Mouse (Mus musculus) embryo, embryonic 10.5 days (tissue): ENCODE measurements around the gene Arhgap45.
A peak's percentile ranks its signal among the peaks of the same experiment; 100 is the strongest.

ENCODE experiments used
- DNase-seq: peaks from one replicate; pipeline ENCODE4 v3.0.0-alpha.2; 2015; ENCODE audit warnings: low spot score

Gene Arhgap45

GRCm38 (mm10) chr10:80015583-80015982, 870 bp upstream of the Arhgap45 start:
- DNase-seq, result no peak

- DNase-seq, result no peak
Measured at GRCm38 (mm10) chr10:80016931-80017330, 478 bp downstream of the Arhgap45 start.

- no peak for DNase-seq
Measured at GRCm38 (mm10) chr10:80017361-80017760, 908 bp downstream of the Arhgap45 start.

GRCm38 (mm10) chr10:80017771-80018170, 1.3 kb downstream of the Arhgap45 start:
- DNase-seq, result no peak

GRCm38 (mm10) chr10:80018739-80019297, 2.4 kb downstream of the Arhgap45 start:
- DNase-seq, result peak; percentile 46

GRCm38 (mm10) chr10:80019471-80020131, 3.1 kb downstream of the Arhgap45 start:
- peak; percentile 76 for DNase-seq

- no peak for DNase-seq
Measured at GRCm38 (mm10) chr10:80020191-80020590, 3.7 kb downstream of the Arhgap45 start.

- DNase-seq, result no peak
Measured at GRCm38 (mm10) chr10:80020603-80021319, 4.3 kb downstream of the Arhgap45 start.

GRCm38 (mm10) chr10:80021320-80021641, 4.8 kb downstream of the Arhgap45 start:
- no peak for DNase-seq

GRCm38 (mm10) chr10:80022164-80022563, 5.7 kb downstream of the Arhgap45 start:
- DNase-seq, result no peak

GRCm38 (mm10) chr10:80022806-80023205, 6.4 kb downstream of the Arhgap45 start:
- no peak for DNase-seq

GRCm38 (mm10) chr10:80023758-80024157, 7.3 kb downstream of the Arhgap45 start:
- DNase-seq, result no peak

GRCm38 (mm10) chr10:80024229-80025043, 8.0 kb downstream of the Arhgap45 start:
- DNase-seq, result no peak

GRCm38 (mm10) chr10:80025044-80025347, 8.5 kb downstream of the Arhgap45 start:
- no peak for DNase-seq

- DNase-seq, result no peak
Measured at GRCm38 (mm10) chr10:80025463-80025862, 9.0 kb downstream of the Arhgap45 start.

GRCm38 (mm10) chr10:80025889-80026288, 9.4 kb downstream of the Arhgap45 start:
- DNase-seq, result peak; percentile 42

GRCm38 (mm10) chr10:80027681-80028520, 11.4 kb downstream of the Arhgap45 start:
- DNase-seq, result no peak

- no peak for DNase-seq
Measured at GRCm38 (mm10) chr10:80028521-80028846, 12.0 kb downstream of the Arhgap45 start.

GRCm38 (mm10) chr10:80030191-80030590, 13.7 kb downstream of the Arhgap45 start:
- no peak for DNase-seq

- no peak for DNase-seq
Measured at GRCm38 (mm10) chr10:80030736-80031135, 14.3 kb downstream of the Arhgap45 start.

GRCm38 (mm10) chr10:80032799-80033480, 16.5 kb downstream of the Arhgap45 start:
- no peak for DNase-seq
